Mouse (Mus musculus) MEL (cell line): Measurements from ENCODE around the gene Fam160b1. TPM values are rescaled to one million over a fixed set of nuclear protein-coding genes. Genes with fewer than 3 reads are reported as not detected.

Source experiments
- DNase-seq: peaks from one replicate; pipeline ENCODE4 v3.0.0; 2011; ENCODE audit warnings: low read depth, low spot score
- H3K27ac ChIP-seq: 2 replicates; pipeline ENCODE4 v1.5.1; 2012; ENCODE audit warnings: low read depth, mild to moderate bottlenecking, control low read depth, low read length, moderate library complexity; ENCODE audit not compliant: control insufficient read depth
- H3K27me3 ChIP-seq, 2 experiments: fragments of 150-350 bp in 1 of 2; sonication (generic) in 1 of 2; 2 replicates each; pipeline ENCODE4 v1.6.1; 2012; ENCODE audit warnings: low read length in 2 of 2, mild to moderate bottlenecking in 2 of 2, improper control_type of control experiment in 1 of 2, moderate library complexity in 1 of 2; ENCODE audit not compliant: insufficient read depth in 2 of 2, control insufficient read depth in 1 of 2
- H3K36me3 ChIP-seq, 2 experiments: 2 replicates each; pipeline ENCODE4 v1.6.1; 2012 to 2014; ENCODE audit warnings: low read length in 2 of 2, improper control_type of control experiment in 1 of 2, inconsistent platforms in 1 of 2, mild to moderate bottlenecking in 1 of 2; ENCODE audit not compliant: insufficient read depth in 2 of 2, control insufficient read depth in 1 of 2
- H3K4me1 ChIP-seq, 2 experiments: fragments of 150-350 bp in 1 of 2; sonication (generic) in 1 of 2; 2 replicates each; pipeline ENCODE4 v1.6.1; 2012; ENCODE audit warnings: low read length in 2 of 2, improper control_type of control experiment in 1 of 2, mild to moderate bottlenecking in 1 of 2; ENCODE audit not compliant: insufficient read depth in 2 of 2, control insufficient read depth in 1 of 2
- H3K4me3 ChIP-seq, 2 experiments: fragments of 150-350 bp in 1 of 2; sonication (generic) in 1 of 2; 2 replicates each; pipeline ENCODE4 v1.5.1; 2012; ENCODE audit warnings: low read depth in 2 of 2, low read length in 2 of 2, mild to moderate bottlenecking in 2 of 2, moderate library complexity in 2 of 2, control low read depth in 1 of 2, improper control_type of control experiment in 1 of 2; ENCODE audit not compliant: control insufficient read depth in 1 of 2, insufficient read depth in 1 of 2
- H3K79me2 ChIP-seq: 2 replicates; pipeline ENCODE4 v1.6.1; 2012; ENCODE audit warnings: mild to moderate bottlenecking, low read length, moderate library complexity; ENCODE audit not compliant: control insufficient read depth, poor library complexity, insufficient read depth
- H3K9ac ChIP-seq: 2 replicates; pipeline ENCODE4 v1.6.1; 2012; ENCODE audit warnings: low read depth, mild to moderate bottlenecking, control low read depth, low read length, moderate library complexity; ENCODE audit not compliant: control insufficient read depth, poor library complexity, severe bottlenecking
- H3K9me3 ChIP-seq: fragments of 150-350 bp; sonication (generic); replicated peaks from 2 replicates; pipeline ENCODE4 v1.6.1; 2012; ENCODE audit warnings: mild to moderate bottlenecking, low read length, improper control_type of control experiment, moderate library complexity; ENCODE audit not compliant: insufficient read depth
- BHLHE40 ChIP-seq: IDR thresholded peaks from 2 replicates; pipeline ENCODE4 v1.6.1; 2012; ENCODE audit warnings: low read depth, mild to moderate bottlenecking, inconsistent platforms, low read length, improper control_type of control experiment, borderline replicate concordance
- CHD2 ChIP-seq: IDR thresholded peaks from 2 replicates; pipeline ENCODE4 v1.6.1; 2011; ENCODE audit warnings: low read length, improper control_type of control experiment
- E2F4 ChIP-seq: IDR thresholded peaks from 2 replicates; pipeline ENCODE4 v1.6.1; 2011; ENCODE audit warnings: low read depth, low read length, improper control_type of control experiment, borderline replicate concordance
- EP300 ChIP-seq, 2 experiments: IDR thresholded peaks; 2 replicates each; pipeline ENCODE4 v1.6.1; 2011; ENCODE audit warnings: improper control_type of control experiment in 2 of 2, low read length in 2 of 2, low read depth in 1 of 2, mild to moderate bottlenecking in 1 of 2
- ETS1 ChIP-seq: IDR thresholded peaks from 2 replicates; pipeline ENCODE4 v1.6.1; 2012; ENCODE audit warnings: low read depth, mild to moderate bottlenecking, inconsistent platforms, low read length, improper control_type of control experiment, moderate library complexity
- GABPA ChIP-seq: IDR thresholded peaks from 2 replicates; pipeline ENCODE4 v1.6.1; 2012; ENCODE audit warnings: low read depth, mild to moderate bottlenecking, inconsistent platforms, low read length, improper control_type of control experiment, moderate library complexity
- GATA1 ChIP-seq: IDR thresholded peaks from 2 replicates; pipeline ENCODE4 v1.6.1; 2011; ENCODE audit warnings: low read depth, low read length, improper control_type of control experiment
- JUND ChIP-seq: IDR thresholded peaks from 2 replicates; pipeline ENCODE4 v1.6.1; 2011; ENCODE audit warnings: low read depth, mild to moderate bottlenecking, improper control_type of control experiment, low read length
- KAT2A ChIP-seq: conservative IDR thresholded peaks from 2 replicates; pipeline ENCODE4 v1.6.1; 2012; ENCODE audit warnings: low read depth, low read length, improper control_type of control experiment, inconsistent platforms
- MAX ChIP-seq: IDR thresholded peaks from 2 replicates; pipeline ENCODE4 v1.6.1; 2011; ENCODE audit warnings: low read length, improper control_type of control experiment
- MEF2A ChIP-seq: IDR thresholded peaks from 2 replicates; pipeline ENCODE4 v1.6.1; 2014; ENCODE audit warnings: low read depth, mild to moderate bottlenecking, inconsistent platforms, low read length, improper control_type of control experiment; ENCODE audit not compliant: poor library complexity, insufficient replicate concordance, severe bottlenecking; ENCODE audit errors: extremely low read depth
- MXI1 ChIP-seq: IDR thresholded peaks from 2 replicates; pipeline ENCODE4 v1.6.1; 2011; ENCODE audit warnings: mild to moderate bottlenecking, low read depth, low read length, improper control_type of control experiment
- MYC ChIP-seq: IDR thresholded peaks from 2 replicates; pipeline ENCODE4 v1.6.1; 2011; ENCODE audit warnings: low read depth, mild to moderate bottlenecking, low read length, improper control_type of control experiment, moderate library complexity
- NELFE ChIP-seq: IDR thresholded peaks from 2 replicates; pipeline ENCODE4 v1.6.1; 2011; ENCODE audit warnings: low read depth, low read length, improper control_type of control experiment
- NRF1 ChIP-seq: IDR thresholded peaks from 2 replicates; pipeline ENCODE4 v1.6.1; 2014; ENCODE audit warnings: low read depth, mild to moderate bottlenecking, inconsistent platforms, low read length, improper control_type of control experiment, moderate library complexity; ENCODE audit not compliant: poor library complexity, insufficient read depth, severe bottlenecking
- POLR2A ChIP-seq, 2 experiments: IDR thresholded peaks; 2 replicates each; pipeline ENCODE4 v1.6.1; 2011 to 2012; ENCODE audit warnings: low read length in 2 of 2, mild to moderate bottlenecking in 2 of 2, control low read depth in 1 of 2, improper control_type of control experiment in 1 of 2, low read depth in 1 of 2, moderate library complexity in 1 of 2; ENCODE audit not compliant: control insufficient read depth in 1 of 2, insufficient read depth in 1 of 2, poor library complexity in 1 of 2
- POLR2AphosphoS5 ChIP-seq: IDR thresholded peaks from 2 replicates; pipeline ENCODE4 v1.6.1; 2012; ENCODE audit warnings: low read depth, borderline replicate concordance, mild to moderate bottlenecking, inconsistent platforms, low read length, moderate library complexity, mixed read lengths
- RAD21 ChIP-seq: IDR thresholded peaks from 2 replicates; pipeline ENCODE4 v1.6.1; 2011; ENCODE audit warnings: mild to moderate bottlenecking, low read depth, low read length, improper control_type of control experiment
- RCOR1 ChIP-seq: IDR thresholded peaks from 2 replicates; pipeline ENCODE4 v1.6.1; 2012; ENCODE audit warnings: low read depth, mild to moderate bottlenecking, inconsistent platforms, low read length, improper control_type of control experiment
- SIN3A ChIP-seq: IDR thresholded peaks from 2 replicates; pipeline ENCODE4 v1.6.1; 2012; ENCODE audit warnings: low read length, improper control_type of control experiment, inconsistent platforms
- SMC3 ChIP-seq: IDR thresholded peaks from 2 replicates; pipeline ENCODE4 v1.6.1; 2011; ENCODE audit warnings: low read depth, low read length, improper control_type of control experiment
- TAL1 ChIP-seq: IDR thresholded peaks from 2 replicates; pipeline ENCODE4 v1.6.1; 2012; ENCODE audit warnings: mild to moderate bottlenecking, inconsistent platforms, low read length, moderate library complexity, mixed read lengths
- TBP ChIP-seq: IDR thresholded peaks from 2 replicates; pipeline ENCODE4 v1.8.0; 2011; ENCODE audit warnings: low read depth, low read length, improper control_type of control experiment
- UBTF ChIP-seq: IDR thresholded peaks from 2 replicates; pipeline ENCODE4 v1.6.1; 2012; ENCODE audit warnings: low read depth, mild to moderate bottlenecking, inconsistent platforms, low read length, improper control_type of control experiment, moderate library complexity, borderline replicate concordance; ENCODE audit not compliant: insufficient read depth
- USF2 ChIP-seq, 2 experiments: IDR thresholded peaks; 2 replicates each; pipeline ENCODE4 v1.6.1; 2011 to 2012; ENCODE audit warnings: improper control_type of control experiment in 2 of 2, low read length in 2 of 2, borderline replicate concordance in 1 of 2, inconsistent platforms in 1 of 2, low read depth in 1 of 2, mild to moderate bottlenecking in 1 of 2; ENCODE audit not compliant: insufficient read depth in 1 of 2
- ZKSCAN1 ChIP-seq: IDR thresholded peaks from 2 replicates; pipeline ENCODE4 v1.6.1; 2012; ENCODE audit warnings: low read depth, mild to moderate bottlenecking, inconsistent platforms, low read length, improper control_type of control experiment, moderate library complexity
- ZNF384 ChIP-seq: IDR thresholded peaks from 2 replicates; pipeline ENCODE4 v1.6.1; 2012; ENCODE audit warnings: low read depth, mild to moderate bottlenecking, inconsistent platforms, low read length, improper control_type of control experiment
- polyA plus RNA-seq, 2 experiments: library from polyadenylated mRNA; stranded (reverse) in 1 of 2; unstranded in 1 of 2; fragments of >175 nt in 1 of 2; fragments of >200 nt in 1 of 2; gene quantifications; 2 replicates each; pipeline versions ENCODE4 v1.2.1 to v1.2.4; 2012; ENCODE audit warnings: low replicate concordance in 2 of 2, low read depth in 1 of 2; ENCODE audit not compliant: insufficient read length in 2 of 2, insufficient read depth in 1 of 2, missing spikeins in 1 of 2
- total RNA-seq: library from RNA; depleted of rRNA; stranded (reverse); fragments of 300-350 nt; gene quantifications from 2 replicates; pipeline ENCODE4 v1.2.3, GENCODE M21; 2012

Fam160b1 gene
- total and polyA plus RNA-seq, 3 experiments: 8.6 to 28.3 (median 19.0) TPM

DNA sequence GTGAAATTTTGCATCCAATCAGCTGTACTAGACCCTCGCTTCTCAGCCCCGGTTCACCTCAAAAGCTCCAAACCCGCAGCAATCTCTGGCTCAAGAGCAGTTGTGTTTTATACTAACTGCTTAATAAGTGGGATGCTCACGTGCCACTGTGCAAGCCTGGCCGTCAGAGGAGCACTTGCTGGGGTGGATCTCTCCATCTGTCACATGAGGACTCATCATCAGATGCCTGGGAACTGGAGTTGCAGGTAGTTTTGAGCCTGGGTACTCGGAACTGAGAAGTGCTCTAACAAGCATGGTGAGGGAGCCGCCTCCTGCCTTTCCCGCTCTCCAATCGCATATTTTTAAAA is 44.0 kb downstream of the Fam160b1 start:
- no peak overlapping the region for H3K4me3 ChIP-seq
- H3K79me2 ChIP-seq: no peaks in the 10 kb centered on the region
- no peak overlapping the region for H3K27ac ChIP-seq
- DNase-seq: no peak
- H3K9ac ChIP-seq: no peak overlapping the region
- H3K4me1 ChIP-seq: peaks cover 0 to 5% of the 10 kb centered on the region in 2 experiments; a peak in 1 of 4 replicates
- H3K36me3 ChIP-seq: peaks cover 0 to 3% of the 10 kb centered on the region in 2 experiments; a peak in 1 of 4 replicates
- TF ChIP-seq RAD21 (no peak), POLR2A (IDR thresholded peaks at IDR 0.05; ENCODE audit: control insufficient read depth in 1 of 2, insufficient read depth in 1 of 2, low read depth in 1 of 2, low read length in 2 of 2, poor library complexity in 1 of 2) (no peak), MXI1 (no peak), BHLHE40 (no peak), ZNF384 (no peak), SIN3A (no peak), KAT2A (no peak), EP300 (IDR thresholded peaks at IDR 0.05; ENCODE audit: low read depth in 1 of 2, low read length in 2 of 2) (no peak), CHD2 (no peak), SMC3 (no peak), MAX (no peak), TBP (no peak), NRF1 (no peak), JUND (no peak), E2F4 (no peak), POLR2AphosphoS5 (no peak), MEF2A (no peak)
- no peaks in the 10 kb centered on the region for H3K9me3 ChIP-seq
- H3K27me3 ChIP-seq: no peaks in the 10 kb centered on the region

DNA sequence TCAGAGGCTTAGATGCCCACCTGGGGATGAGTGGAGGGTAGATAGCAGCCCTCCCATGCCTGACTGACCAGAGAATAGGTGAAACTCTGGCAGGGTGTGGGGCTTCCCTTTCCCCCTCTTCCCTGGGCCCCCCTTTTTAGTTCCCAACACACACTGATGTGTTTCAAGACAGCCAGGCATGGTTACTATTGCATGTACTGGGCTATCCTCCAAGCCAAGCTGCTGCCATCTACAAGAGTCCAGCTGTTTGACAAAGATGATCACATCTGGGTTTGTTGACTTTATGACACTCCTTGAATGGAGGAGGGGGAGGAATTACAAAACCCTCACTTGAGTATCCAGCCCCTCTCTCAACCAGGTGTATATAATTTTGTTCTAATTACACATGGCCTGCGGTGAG is 47.5 kb downstream of the Fam160b1 start:
- Histone ChIP-seq H3K27ac (no peak overlapping the region), H3K4me3 (no peak overlapping the region), H3K9ac (no peak overlapping the region), H3K9me3 (no peaks in the 10 kb centered on the region), H3K36me3 (peaks cover 0 to 11% of the 10 kb centered on the region in 2 experiments; a peak in 2 of 4 replicates), H3K4me1 (peaks cover 3 to 14% of the 10 kb centered on the region in 2 experiments; a peak in 3 of 4 replicates), H3K79me2 (no peaks in the 10 kb centered on the region), H3K27me3 (no peaks in the 10 kb centered on the region)
- no peak for DNase-seq
- no peak for TF ChIP-seq TBP
- no peak for TF ChIP-seq RCOR1
- TF ChIP-seq MYC: no peak
- TF ChIP-seq ETS1: no peak
- no peak for TF ChIP-seq NELFE
- TF ChIP-seq USF2 (IDR thresholded peaks at IDR 0.05; ENCODE audit: borderline replicate concordance in 1 of 2, insufficient read depth in 1 of 2, low read depth in 1 of 2, low read length in 2 of 2): no peak
- no peak for TF ChIP-seq ZKSCAN1
- no peak for TF ChIP-seq GABPA
- no peak for TF ChIP-seq SMC3
- TF ChIP-seq JUND: no peak
- TF ChIP-seq TAL1: no peak
- TF ChIP-seq UBTF: no peak
- no peak for TF ChIP-seq GATA1
- TF ChIP-seq RAD21: no peak
- TF ChIP-seq, all 39 proteins: peak for 0
